Mouse (Mus musculus): Measurements from ENCODE around the gene Gm6803. TPM values are rescaled to one million over a fixed set of nuclear protein-coding genes. Genes with fewer than 3 reads are reported as not detected.
"Not testable (repeated sequence)": the region's sequence is repeated elsewhere in the genome, so short reads cannot be mapped to it uniquely, and the experiment has no call there.

Gm6803 gene
- not detected for total RNA-seq (2021)
- long read RNA-seq, experiment 1 = 0 reads
- long read RNA-seq, experiment 2 = 0 reads

DNA sequence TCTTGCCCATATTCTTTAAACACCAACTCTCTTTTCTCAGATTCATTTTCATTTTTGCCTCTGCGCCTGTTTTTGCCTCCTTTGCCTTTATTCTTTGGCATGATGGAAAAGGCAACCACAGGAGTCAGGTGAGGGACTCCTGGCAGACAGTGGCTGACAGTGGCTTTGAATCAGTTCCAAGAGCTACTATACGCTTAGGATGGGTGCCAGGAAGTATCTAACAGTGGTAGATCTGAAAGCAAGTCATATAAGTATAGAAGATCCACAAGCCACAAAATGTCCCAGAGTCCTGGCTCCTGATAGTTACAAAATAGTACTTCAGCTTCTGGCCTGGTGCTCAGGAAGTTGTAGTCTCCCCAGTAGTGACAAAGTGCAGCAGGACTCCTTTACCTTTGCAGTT is at the start of gene Gm6803:
Gene Gm6803, minus strand, starts transcription at position 101 of the 400 bp plus-strand sequence.
- not testable (repeated sequence) for DNase-seq (ENCODE audit: low spot score)

DNA sequence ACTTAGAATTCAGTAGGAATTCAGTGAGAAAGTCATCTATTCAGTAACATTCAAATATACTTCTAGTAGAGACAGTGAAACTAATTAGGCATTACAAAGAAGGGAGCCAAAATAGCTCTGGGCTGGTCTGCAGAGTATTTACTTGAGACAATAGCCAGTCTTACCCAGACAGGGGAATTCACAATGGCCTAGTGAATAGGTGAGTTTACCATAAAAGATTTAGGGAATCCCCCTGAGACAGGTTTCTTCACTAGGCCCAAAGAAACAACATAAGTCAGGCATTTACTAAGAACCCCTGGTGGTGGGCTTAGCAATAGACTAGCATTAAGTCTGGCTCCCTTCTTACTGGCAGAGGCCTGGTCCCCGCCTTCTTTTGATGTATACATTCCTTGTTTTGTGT is 26.7 kb upstream of the Gm6803 start:
- DNase-seq (ENCODE audit: low spot score) = not testable (repeated sequence)

DNA sequence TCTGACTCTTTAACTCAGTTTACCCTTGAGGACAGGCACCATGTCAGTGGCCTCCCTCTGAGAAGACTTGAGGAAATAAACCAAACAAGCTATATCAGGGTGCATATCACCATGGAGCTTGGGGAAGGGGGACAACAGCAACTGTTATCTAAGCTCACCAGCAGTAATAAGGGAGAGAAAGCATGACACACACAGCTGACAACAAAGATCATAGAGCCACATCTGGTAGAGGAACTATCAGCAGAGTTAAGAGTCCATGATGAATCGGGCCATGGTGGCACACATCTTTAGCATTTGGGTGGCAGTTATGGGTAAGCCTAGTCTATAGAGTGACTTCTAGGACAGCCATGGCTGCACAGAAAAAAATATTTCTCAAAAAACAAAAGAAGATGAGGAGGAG is 21.1 kb upstream of the Gm6803 start:
- DNase-seq (ENCODE audit: low spot score) = not testable (repeated sequence)

DNA sequence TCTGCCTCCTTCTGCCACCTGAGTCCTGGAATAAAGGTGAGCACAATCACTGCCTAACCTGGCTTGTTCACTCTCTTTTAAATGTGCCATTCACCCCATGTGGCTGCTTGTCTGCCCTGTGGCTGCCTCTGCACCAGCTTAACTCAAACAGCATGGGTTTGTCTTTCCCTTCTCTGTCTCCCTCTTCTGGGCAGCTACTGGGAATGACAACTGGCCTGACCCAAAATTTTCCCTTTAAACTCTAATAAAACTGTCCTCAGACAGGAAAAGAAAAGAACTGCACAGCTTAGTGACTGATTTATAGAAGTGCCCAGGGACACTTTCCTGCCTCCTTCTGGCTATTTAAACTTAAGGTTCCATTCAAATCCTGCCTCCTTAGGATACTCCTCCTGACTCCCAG is 20.5 kb upstream of the Gm6803 start:
- DNase-seq (ENCODE audit: low spot score) = not testable (repeated sequence)

GRCm38 (mm10) chr12:88032250-88032649 is 13.7 kb upstream of the Gm6803 start:
- not testable (repeated sequence) for DNase-seq (ENCODE audit: low spot score)

- DNase-seq (ENCODE audit: low spot score) = not testable (repeated sequence)
These were observed 8.1 kb upstream of the Gm6803 start, which contains the start of gene Gm2056 for GRCm38 (mm10) chr12:88026704-88027103. Gene Gm2056, plus strand, starts transcription at chr12:88027004.

- DNase-seq (ENCODE audit: low spot score) = not testable (repeated sequence)
These were observed 7.0 kb downstream of the Gm6803 start, which contains the start of gene Gm2075 for GRCm38 (mm10) chr12:88011548-88011947. Gene Gm2075, plus strand, starts transcription at chr12:88011848.

DNA sequence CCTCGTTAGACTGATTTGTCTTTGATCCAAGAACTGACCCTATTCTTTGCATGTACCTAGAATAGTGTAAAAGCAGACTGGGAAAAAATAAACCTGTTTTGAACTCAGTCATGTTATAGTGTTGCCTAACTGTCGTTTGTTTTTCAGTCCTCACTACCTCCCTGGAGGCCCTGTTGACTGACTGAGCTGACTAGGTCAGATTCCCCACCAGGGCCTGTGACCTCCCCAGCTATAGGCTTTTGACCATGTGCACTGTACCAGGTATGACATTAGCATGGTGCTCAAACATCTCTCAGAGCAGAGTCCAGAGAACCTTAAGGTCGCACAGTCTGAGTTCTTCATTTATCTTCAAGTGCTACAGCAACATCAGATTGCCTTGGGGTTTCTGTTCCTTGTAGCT is 14.5 kb downstream of the Gm6803 start:
- not testable (repeated sequence) for DNase-seq (ENCODE audit: low spot score)

GRCm38 (mm10) chr12:87984000-87984399 is 34.6 kb downstream of the Gm6803 start:
- not testable (repeated sequence) for DNase-seq (ENCODE audit: low spot score)

Other genes with a start within 250 kb of the Gm6803 start
- not detected for gene Gm21319, start 243.0 kb downstream of the Gm6803 start, total RNA-seq (2021)
- gene Gm21936, start 223.3 kb downstream of the Gm6803 start, total RNA-seq (2021) = not detected
- gene BB287469, start 202.2 kb downstream of the Gm6803 start, total RNA-seq (2021) = not detected
- gene Gm2001, start 176.4 kb downstream of the Gm6803 start, total RNA-seq (2021) = not detected
- not detected for gene Gm2016, start 144.7 kb downstream of the Gm6803 start, total RNA-seq (2021)
- gene Gm2022, start 123.4 kb downstream of the Gm6803 start, total RNA-seq (2021) = not detected
- not detected for gene Gm2035, start 98.9 kb downstream of the Gm6803 start, total RNA-seq (2021)
- not detected for gene Gm2042, start 64.7 kb downstream of the Gm6803 start, total RNA-seq (2021)
- not detected for gene Gm2075, start 6.9 kb downstream of the Gm6803 start, total RNA-seq (2021)
- not detected for gene Gm2056, start 8.2 kb upstream of the Gm6803 start, total RNA-seq (2021)
- not detected for gene Gm16368, start 64.9 kb upstream of the Gm6803 start, total RNA-seq (2021)
- gene Gm10436, start 163.3 kb upstream of the Gm6803 start, total RNA-seq (2021) = not detected
- not detected for gene Gm8332, start 231.3 kb upstream of the Gm6803 start, total RNA-seq (2021)